Mouse (Mus musculus) CH12.LX (cell line): ENCODE measurements around the gene Capns1. TPM values are rescaled to one million over a fixed set of nuclear protein-coding genes. Genes with fewer than 3 reads are reported as not detected.

Experiments
- DNase-seq: peaks from one replicate; pipeline ENCODE4 v3.0.0-alpha.2; 2013; ENCODE audit errors: extremely low read depth
- H3K27ac ChIP-seq: 2 replicates; pipeline ENCODE4 v1.5.1; 2012; ENCODE audit warnings: low read depth, mild to moderate bottlenecking, control low read depth, moderate library complexity; ENCODE audit not compliant: insufficient read depth
- H3K27me3 ChIP-seq: replicated peaks from 2 replicates; pipeline ENCODE3; 2012; ENCODE audit warnings: inconsistent platforms
- H3K36me3 ChIP-seq, 2 experiments: replicated peaks in 1 of 2; 2 replicates each; pipeline versions ENCODE3 to v1.6.1; 2012; ENCODE audit warnings: inconsistent platforms in 1 of 2, low read length in 1 of 2, mild to moderate bottlenecking in 1 of 2, mixed read lengths in 1 of 2, moderate library complexity in 1 of 2; ENCODE audit not compliant: control insufficient read depth in 1 of 2, insufficient read depth in 1 of 2
- H3K4me1 ChIP-seq, 2 experiments: 2 replicates each; pipeline ENCODE4 v1.6.1; 2012; ENCODE audit warnings: inconsistent platforms in 1 of 2, moderate library complexity in 1 of 2; ENCODE audit not compliant: insufficient read depth in 2 of 2, control insufficient read depth in 1 of 2
- H3K4me2 ChIP-seq: 2 replicates; pipeline ENCODE4 v1.6.1; 2012; ENCODE audit warnings: low read depth, mild to moderate bottlenecking, control low read depth; ENCODE audit not compliant: poor library complexity, insufficient read depth, severe bottlenecking
- H3K4me3 ChIP-seq, 3 experiments: fragments of 150-350 bp in 1 of 3; sonication (generic) in 1 of 3; replicated peaks in 1 of 3; 2 replicates each; pipeline versions ENCODE3 to v1.5.1; 2011 to 2012; ENCODE audit warnings: low read depth in 2 of 3, low read length in 2 of 3, mild to moderate bottlenecking in 2 of 3, moderate library complexity in 2 of 3, control low read depth in 1 of 3, improper control_type of control experiment in 1 of 3, inconsistent platforms in 1 of 3, mixed read lengths in 1 of 3; ENCODE audit not compliant: poor library complexity in 1 of 3
- H3K79me2 ChIP-seq: replicated peaks from 2 replicates; pipeline ENCODE4 v1.6.1; 2012; ENCODE audit warnings: mild to moderate bottlenecking, moderate library complexity; ENCODE audit not compliant: control insufficient read depth, poor library complexity, insufficient read depth, severe bottlenecking; ENCODE audit errors: extremely low read depth
- H3K9ac ChIP-seq: 2 replicates; pipeline ENCODE4 v1.6.1; 2012; ENCODE audit warnings: low read depth, mild to moderate bottlenecking, control low read depth, moderate library complexity; ENCODE audit not compliant: insufficient read depth
- H3K9me3 ChIP-seq: replicated peaks from 2 replicates; pipeline ENCODE3; 2012; ENCODE audit warnings: low read length, inconsistent platforms, mixed read lengths
- BHLHE40 ChIP-seq: IDR thresholded peaks from 2 replicates; pipeline ENCODE4 v1.6.1; 2011; ENCODE audit warnings: mild to moderate bottlenecking, low read depth, low read length, improper control_type of control experiment
- CHD2 ChIP-seq: IDR thresholded peaks from 2 replicates; pipeline ENCODE4 v1.6.1; 2011; ENCODE audit warnings: low read length, improper control_type of control experiment
- CTCF ChIP-seq, 2 experiments: IDR thresholded peaks in 1 of 2; conservative IDR thresholded peaks in 1 of 2; 2 replicates each; pipeline ENCODE4 v1.5.1; 2011 to 2012; ENCODE audit warnings: low read depth in 2 of 2, low read length in 2 of 2, improper control_type of control experiment in 1 of 2, inconsistent platforms in 1 of 2, mild to moderate bottlenecking in 1 of 2, moderate library complexity in 1 of 2
- ELF1 ChIP-seq: IDR thresholded peaks from 2 replicates; pipeline ENCODE4 v1.6.1; 2014; ENCODE audit warnings: low read depth, mild to moderate bottlenecking, inconsistent platforms, low read length, improper control_type of control experiment
- EP300 ChIP-seq: IDR thresholded peaks from 2 replicates; pipeline ENCODE4 v1.6.1; 2011; ENCODE audit warnings: low read length, improper control_type of control experiment
- ETS1 ChIP-seq: conservative IDR thresholded peaks from 2 replicates; pipeline ENCODE4 v1.6.1; 2012; ENCODE audit warnings: low read depth, mild to moderate bottlenecking, inconsistent platforms, low read length, improper control_type of control experiment, moderate library complexity
- GABPA ChIP-seq: IDR thresholded peaks from 2 replicates; pipeline ENCODE4 v1.6.1; 2012; ENCODE audit warnings: low read depth, low read length, improper control_type of control experiment, inconsistent platforms; ENCODE audit not compliant: insufficient replicate concordance
- HCFC1 ChIP-seq: IDR thresholded peaks from 2 replicates; pipeline ENCODE4 v1.6.1; 2012; ENCODE audit warnings: low read depth, mild to moderate bottlenecking, inconsistent platforms, low read length, improper control_type of control experiment
- JUND ChIP-seq: conservative IDR thresholded peaks from 2 replicates; pipeline ENCODE4 v1.6.1; 2011; ENCODE audit warnings: low read depth, low read length, improper control_type of control experiment
- MAZ ChIP-seq: IDR thresholded peaks from 2 replicates; pipeline ENCODE4 v1.6.1; 2012; ENCODE audit warnings: low read depth, mild to moderate bottlenecking, inconsistent platforms, low read length, improper control_type of control experiment, moderate library complexity
- MEF2A ChIP-seq: IDR thresholded peaks from 2 replicates; pipeline ENCODE4 v1.6.1; 2014; ENCODE audit warnings: low read depth, mild to moderate bottlenecking, inconsistent platforms, low read length, improper control_type of control experiment, borderline replicate concordance
- NRF1 ChIP-seq: IDR thresholded peaks from 2 replicates; pipeline ENCODE4 v1.6.1; 2014; ENCODE audit warnings: low read depth, mild to moderate bottlenecking, inconsistent platforms, low read length, improper control_type of control experiment, moderate library complexity
- PAX5 ChIP-seq: IDR thresholded peaks from 2 replicates; pipeline ENCODE4 v1.6.1; 2012; ENCODE audit warnings: low read length, inconsistent platforms, mixed read lengths
- POLR2A ChIP-seq: IDR thresholded peaks from 2 replicates; pipeline ENCODE4 v1.6.1; 2011; ENCODE audit warnings: low read depth, mild to moderate bottlenecking, improper control_type of control experiment, low read length
- POLR2AphosphoS2 ChIP-seq: IDR thresholded peaks from 2 replicates; pipeline ENCODE4 v1.6.1; 2011; ENCODE audit warnings: low read depth, low read length, improper control_type of control experiment
- RAD21 ChIP-seq: IDR thresholded peaks from 2 replicates; pipeline ENCODE4 v1.6.1; 2011; ENCODE audit warnings: low read depth, mild to moderate bottlenecking, low read length, improper control_type of control experiment, moderate library complexity
- SIN3A ChIP-seq: IDR thresholded peaks from 2 replicates; pipeline ENCODE4 v1.6.1; 2012; ENCODE audit warnings: low read length, improper control_type of control experiment, inconsistent platforms
- SMC3 ChIP-seq: IDR thresholded peaks from 2 replicates; pipeline ENCODE4 v1.6.1; 2011; ENCODE audit warnings: low read depth, low read length, improper control_type of control experiment
- TBP ChIP-seq: conservative IDR thresholded peaks from 2 replicates; pipeline ENCODE4 v1.6.1; 2011; ENCODE audit warnings: low read depth, low read length, improper control_type of control experiment
- TCF12 ChIP-seq: IDR thresholded peaks from 2 replicates; pipeline ENCODE4 v1.6.1; 2014; ENCODE audit warnings: low read depth, mild to moderate bottlenecking, inconsistent platforms, low read length, improper control_type of control experiment
- UBTF ChIP-seq: IDR thresholded peaks from 2 replicates; pipeline ENCODE4 v1.6.1; 2012; ENCODE audit warnings: low read depth, mild to moderate bottlenecking, inconsistent platforms, low read length, improper control_type of control experiment, moderate library complexity
- ZNF384 ChIP-seq: IDR thresholded peaks from 2 replicates; pipeline ENCODE4 v1.6.1; 2012; ENCODE audit warnings: low read depth, low read length, improper control_type of control experiment, inconsistent platforms
- dilution Hi-C: fragments of 300-500 bp; cut with MboI; formaldehyde crosslinking; loops from 2 replicates; pipeline ENCODE4 v1.14.3; 2020; ENCODE audit warnings: low sequenced_read_pairs; ENCODE audit not compliant: extremely low pct_unique_long_range_greater_than_20kb, extremely low pct_ligation_motif_present
- in situ Hi-C: fragments of 300-500 bp; cut with MboI; formaldehyde crosslinking; loops from 3 replicates; pipeline ENCODE4 v1.14.3; 2019; ENCODE audit warnings: low sequenced_read_pairs, low pct_ligation_motif_present, low pct_unique_long_range_greater_than_20kb, mixed read lengths
- polyA plus RNA-seq: library from polyadenylated mRNA; unstranded; fragments of >175 nt; gene quantifications from 2 replicates; pipeline ENCODE4 v1.2.1, GENCODE M21; 2012; ENCODE audit warnings: low read depth; ENCODE audit not compliant: insufficient read length
- total RNA-seq, 2 experiments: library from RNA; depleted of rRNA; stranded (reverse); fragments of 300-350 nt in 1 of 2; fragments of >200 nt in 1 of 2; gene quantifications; 2 replicates each; pipeline ENCODE4 v1.2.3; 2012 to 2014

Capns1 gene
- total and polyA plus RNA-seq, 3 experiments: 101 to 233 (median 219) TPM

DNA sequence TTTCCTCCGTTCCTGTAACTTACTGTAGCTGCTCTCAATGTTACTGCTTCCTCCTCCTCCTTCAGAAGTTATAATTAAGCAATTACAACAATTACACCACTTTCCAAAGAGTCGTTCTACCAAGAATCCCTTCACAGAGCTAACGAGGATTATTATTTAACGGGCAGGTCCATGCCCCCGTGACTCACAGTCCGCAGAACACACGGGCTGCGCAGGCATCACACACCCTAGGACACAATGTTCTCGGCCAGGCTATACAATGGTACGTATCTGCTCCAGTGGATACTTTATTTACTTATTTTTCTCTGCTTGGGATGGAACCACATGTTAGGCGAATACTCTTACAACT is 21.4 kb upstream of the Capns1 start:
- H3K36me3 ChIP-seq: peaks cover 11 to 20% of the 10 kb centered on the region in 2 experiments
- H3K27me3 ChIP-seq: no peaks in the 10 kb centered on the region
- DNase-seq: no peak
- TF ChIP-seq EP300 (no peak), HCFC1 (no peak), SIN3A (no peak), POLR2AphosphoS2 (no peak), CTCF (conservative IDR thresholded peaks at IDR 0.05 in 1 of 2, IDR thresholded peaks at IDR 0.05 in 1 of 2; ENCODE audit: low read depth in 2 of 2, low read length in 2 of 2) (no peak), SMC3 (no peak), RAD21 (no peak), NRF1 (no peak), MEF2A (no peak)
- H3K79me2 ChIP-seq: no peaks in the 10 kb centered on the region
- dilution Hi-C loops (no loop called here), in situ Hi-C loops (no loop called here)
- no peak overlapping the region for H3K27ac ChIP-seq
- H3K4me2 ChIP-seq: peak overlapping the region; percentile 99
- H3K4me3 ChIP-seq: peak overlapping the region in 2 of 3 experiments; percentile 52 to 54
- peaks cover 2% of the 10 kb centered on the region for H3K9me3 ChIP-seq
- H3K9ac ChIP-seq: peak overlapping the region; percentile 67
- H3K4me1 ChIP-seq: peaks cover 14 to 19% of the 10 kb centered on the region in 2 experiments

DNA sequence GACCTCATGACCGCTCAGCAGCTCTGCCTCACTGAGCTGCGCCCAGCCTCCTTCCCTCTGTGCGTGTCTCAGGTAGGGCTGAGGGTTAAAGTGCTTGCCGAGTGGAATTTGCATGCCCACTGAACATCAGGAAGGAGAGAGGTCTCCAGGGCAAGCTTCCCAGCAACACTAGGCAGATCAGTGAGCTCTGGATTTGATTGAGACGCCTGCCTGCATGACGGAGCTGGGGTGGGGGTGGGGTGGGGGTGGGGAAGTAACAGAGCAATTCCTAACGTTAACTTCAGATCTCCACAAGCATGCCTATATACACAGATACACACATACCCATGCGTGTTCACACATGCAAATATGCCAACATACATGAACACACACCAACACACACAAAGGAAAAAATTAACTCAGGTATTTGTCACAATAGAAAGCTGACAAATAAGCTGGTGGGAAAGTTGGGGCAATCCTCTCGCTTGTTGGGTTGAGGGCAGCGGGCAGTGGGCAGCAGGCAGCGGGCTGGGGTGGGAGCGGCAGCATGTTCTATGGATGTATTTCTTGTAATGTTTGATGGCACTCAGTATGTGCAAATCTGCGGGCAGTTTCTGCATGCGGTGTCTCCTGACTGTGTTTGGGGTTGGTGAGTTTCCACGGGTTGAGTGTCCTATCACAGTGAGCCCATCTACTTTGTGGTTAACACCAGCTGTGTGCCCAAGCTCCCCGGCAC is 20.8 kb upstream of the Capns1 start:
- H3K9ac ChIP-seq: peak overlapping the region; percentile 67
- peak overlapping the region; percentile 35 to 54 (median 52) for H3K4me3 ChIP-seq
- peak; percentile 24; the same call in 1 of the 2 replicates for TF ChIP-seq NRF1
- no peak for TF ChIP-seq JUND
- peak; percentile 55 for TF ChIP-seq POLR2A
- peak; percentile 61 for TF ChIP-seq HCFC1
- TF ChIP-seq BHLHE40: peak; percentile 39; the same call in 1 of the 2 replicates
- TF ChIP-seq MEF2A: no peak; the same call in 1 of the 2 replicates
- TF ChIP-seq CHD2: peak; percentile 67
- no peak for TF ChIP-seq TCF12
- TF ChIP-seq MAZ: 0 out of 2 replicates have a peak, but pooled peaks have one; percentile 38
- no peak for TF ChIP-seq UBTF
- TF ChIP-seq PAX5: no peak
- no peak for TF ChIP-seq GABPA
- TF ChIP-seq ETS1: no peak
- TF ChIP-seq TBP: no peak; the same call in 1 of the 2 replicates
- TF ChIP-seq ELF1: peak; percentile 62
- no peak for TF ChIP-seq ZNF384
- TF ChIP-seq CTCF (conservative IDR thresholded peaks at IDR 0.05 in 1 of 2, IDR thresholded peaks at IDR 0.05 in 1 of 2; ENCODE audit: low read depth in 2 of 2, low read length in 2 of 2): no peak
- no peaks in the 10 kb centered on the region for H3K27me3 ChIP-seq
- dilution Hi-C loops: no loop called here
- H3K36me3 ChIP-seq: peaks cover 9 to 16% of the 10 kb centered on the region in 2 experiments
- in situ Hi-C loops: loop anchor here (5.0 kb wide), 1 partner anchor 37 kb away; the partner anchor contains the start of gene Cox7a1
- H3K4me2 ChIP-seq: peak overlapping the region; percentile 99
- no peaks in the 10 kb centered on the region for H3K79me2 ChIP-seq
- peaks cover 2% of the 10 kb centered on the region for H3K9me3 ChIP-seq
- DNase-seq: peak; percentile 53
- peaks cover 14 to 19% of the 10 kb centered on the region in 2 experiments for H3K4me1 ChIP-seq
- H3K27ac ChIP-seq: 0 out of 2 replicates have a peak overlapping the region, but pooled peaks have one; percentile 2
